Mouse (Mus musculus) intestine, embryonic 16.5 days (tissue): ENCODE measurements around the gene Tssk2. TPM values are rescaled to one million over a fixed set of nuclear protein-coding genes. Genes with fewer than 3 reads are reported as not detected.
A peak's percentile ranks its signal among the peaks of the same experiment; 100 is the strongest.

Experiments
- ATAC-seq: fragments of 200-750 bp; cut with Nextera tagmentation; 2 replicates; pipeline ENCODE4 v1.8.0; 2017; ENCODE audit warnings: moderate TSS enrichment, moderate library complexity
- H3K27ac ChIP-seq: fragments of 300-500 bp; sonication (generic); 2 replicates; pipeline ENCODE4 v1.5.1; 2014; ENCODE audit warnings: mild to moderate bottlenecking, low read length
- H3K27me3 ChIP-seq: fragments of 300-500 bp; sonication (generic); replicated peaks from 2 replicates; pipeline ENCODE4 v1.6.1; 2014; ENCODE audit warnings: low read length, control low read depth, mixed read lengths; ENCODE audit not compliant: control insufficient read depth, insufficient read depth
- H3K36me3 ChIP-seq: fragments of 300-500 bp; sonication (generic); 2 replicates; pipeline ENCODE4 v1.6.1; 2014; ENCODE audit warnings: low read length, control low read depth; ENCODE audit not compliant: control insufficient read depth, insufficient read depth
- H3K4me1 ChIP-seq: fragments of 300-500 bp; sonication (generic); 2 replicates; pipeline ENCODE4 v1.6.1; 2014; ENCODE audit warnings: low read length, control low read depth, mixed read lengths; ENCODE audit not compliant: control insufficient read depth, insufficient read depth
- H3K4me2 ChIP-seq: fragments of 300-500 bp; sonication (generic); 2 replicates; pipeline ENCODE4 v1.6.1; 2014; ENCODE audit warnings: low read depth, low read length, control low read depth
- H3K4me3 ChIP-seq: fragments of 300-500 bp; sonication (generic); 2 replicates; pipeline ENCODE4 v1.5.1; 2014; ENCODE audit warnings: mild to moderate bottlenecking, low read length
- H3K9ac ChIP-seq: fragments of 300-500 bp; sonication (generic); 2 replicates; pipeline ENCODE4 v1.6.1; 2014; ENCODE audit warnings: low read depth, low read length
- H3K9me3 ChIP-seq: fragments of 300-500 bp; sonication (generic); 2 replicates; pipeline ENCODE4 v1.6.1; 2016; ENCODE audit warnings: low read length, control low read depth; ENCODE audit not compliant: control insufficient read depth
- WGBS: fragments of 180-500 bp; shearing (Covaris S2); extraction: QIAGEN DNeasy Blood & Tissue Kit; methylation state at CpG from one replicate; pipeline ENCODE4 v1.1.7; 2014; 5-methylcytosine and 5-hydroxymethylcytosine counted together
- polyA plus RNA-seq: library from polyadenylated mRNA; unstranded; fragments of >200 nt; fragmentation: Nextera tagmentation; extraction: Ambion mirVana; gene quantifications from 2 replicates; pipeline ENCODE4 v1.2.1, GENCODE M21; 2015

The Tssk2 gene
- polyA plus RNA-seq, 1 experiment from 2014 or later, result not detected

DNA sequence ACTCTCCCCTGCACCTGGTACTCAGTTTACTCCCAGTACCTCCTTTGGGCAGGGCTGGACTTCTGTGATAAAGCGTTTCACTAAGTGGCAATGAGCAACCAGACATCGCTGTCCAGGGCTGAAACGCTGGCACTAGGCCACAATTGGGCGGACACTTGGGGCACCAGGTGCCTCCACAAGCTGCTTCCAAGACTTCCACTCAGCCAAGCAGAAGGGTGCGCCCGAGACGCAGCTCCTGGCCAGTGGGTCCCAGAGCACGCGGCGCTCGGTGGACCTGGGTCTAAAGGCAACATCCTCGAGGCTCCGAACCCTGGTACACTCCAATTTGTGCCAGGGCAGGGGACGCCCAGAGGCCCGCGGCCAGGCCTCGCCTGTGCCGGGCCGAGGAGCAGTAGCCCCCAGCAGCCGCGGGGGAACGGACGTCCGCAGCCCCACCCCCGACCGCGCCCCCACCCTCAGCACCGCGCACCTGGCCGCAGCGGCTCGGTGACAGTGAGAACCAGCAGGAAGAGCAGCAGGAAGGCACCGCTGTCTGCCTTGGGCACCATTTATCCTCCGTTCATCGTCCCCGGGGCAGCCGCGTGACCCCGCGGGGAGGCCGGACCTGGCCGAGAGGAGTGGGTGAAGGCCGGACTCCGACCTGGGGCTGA, 7.4 kb upstream of the Tssk2 start:
- peak overlapping the region; percentile 95 for H3K27ac ChIP-seq
- no peaks in the 10 kb centered on the region for H3K36me3 ChIP-seq
- peaks cover 16% of the 10 kb centered on the region for H3K4me1 ChIP-seq
- peak overlapping the region; percentile 97 for H3K4me3 ChIP-seq
- under 1% methylated on average over 44 of the region's 44 CpGs for WGBS
- H3K9me3 ChIP-seq, result no peaks in the 10 kb centered on the region
- H3K9ac ChIP-seq, result peak overlapping the region; percentile 99
- no peaks in the 10 kb centered on the region for H3K27me3 ChIP-seq
- peak; percentile 76 for ATAC-seq
- peak overlapping the region; percentile 89 for H3K4me2 ChIP-seq

DNA sequence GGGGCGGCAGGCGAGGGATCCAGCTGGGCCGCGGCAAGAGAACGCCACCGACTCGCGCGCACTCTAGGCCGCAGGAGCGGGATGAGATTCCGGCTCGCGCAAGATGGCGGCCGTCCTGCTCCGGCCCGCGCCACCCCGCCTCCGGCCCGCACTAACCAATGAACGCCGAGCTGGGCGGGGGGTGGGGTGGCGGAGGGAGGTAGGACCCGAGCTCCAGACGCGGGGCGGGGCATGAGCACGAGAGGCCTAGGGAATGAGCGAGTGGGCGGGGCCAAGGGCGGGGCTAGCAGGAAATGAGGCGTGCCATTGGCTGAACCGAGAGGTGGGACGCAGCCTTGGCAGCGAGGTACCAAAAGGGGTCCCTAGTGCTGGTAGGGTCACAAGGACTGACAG, 6.9 kb upstream of the Tssk2 start, which contains the start of gene Gm20518:
Gene Gm20518 (minus strand): TSS at position 105 of the 393 bp plus-strand sequence.
- ATAC-seq, result peak; percentile 98
- peak within 1 kb of the TSS; percentile 89 for H3K4me2 ChIP-seq
- no peaks in the 10 kb centered on the region for H3K36me3 ChIP-seq
- H3K27ac ChIP-seq, result peak within 1 kb of the TSS; percentile 95
- no peaks in the 10 kb centered on the region for H3K27me3 ChIP-seq
- peak within 1 kb of the TSS; percentile 97 for H3K4me3 ChIP-seq
- peaks cover 16% of the 10 kb centered on the region for H3K4me1 ChIP-seq
- 1% methylated on average over 37 of the region's 38 CpGs for WGBS
- peak within 1 kb of the TSS; percentile 99 for H3K9ac ChIP-seq
- no peaks in the 10 kb centered on the region for H3K9me3 ChIP-seq

DNA sequence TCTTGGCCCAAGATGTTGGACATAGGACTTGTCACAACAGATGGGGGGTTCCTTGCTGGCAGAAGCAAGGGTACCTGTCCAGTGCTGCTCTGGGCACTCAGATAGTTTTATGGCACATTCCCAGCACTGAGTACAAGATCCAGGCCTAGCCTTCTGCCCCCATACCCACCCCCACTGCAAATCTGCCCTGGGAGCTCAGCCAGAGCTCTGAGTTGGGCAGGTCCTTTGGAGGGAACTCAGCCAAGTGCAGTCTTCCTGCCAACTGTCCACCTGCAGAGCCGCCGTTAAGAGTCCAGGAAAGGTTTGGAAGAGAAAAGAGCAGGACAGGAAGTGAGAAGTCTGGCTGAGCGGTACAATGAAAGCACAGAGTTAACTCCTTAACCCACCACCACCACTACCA, 5.8 kb upstream of the Tssk2 start:
- no peak overlapping the region for H3K4me2 ChIP-seq
- no peak overlapping the region for H3K4me3 ChIP-seq
- no peaks in the 10 kb centered on the region for H3K27me3 ChIP-seq
- no peaks in the 10 kb centered on the region for H3K36me3 ChIP-seq
- H3K27ac ChIP-seq, result no peak overlapping the region
- no peak overlapping the region for H3K9ac ChIP-seq
- no peak for ATAC-seq
- H3K9me3 ChIP-seq, result no peaks in the 10 kb centered on the region
- H3K4me1 ChIP-seq, result peaks cover 16% of the 10 kb centered on the region
- 60% methylated on average over 3 of the region's 3 CpGs for WGBS

DNA sequence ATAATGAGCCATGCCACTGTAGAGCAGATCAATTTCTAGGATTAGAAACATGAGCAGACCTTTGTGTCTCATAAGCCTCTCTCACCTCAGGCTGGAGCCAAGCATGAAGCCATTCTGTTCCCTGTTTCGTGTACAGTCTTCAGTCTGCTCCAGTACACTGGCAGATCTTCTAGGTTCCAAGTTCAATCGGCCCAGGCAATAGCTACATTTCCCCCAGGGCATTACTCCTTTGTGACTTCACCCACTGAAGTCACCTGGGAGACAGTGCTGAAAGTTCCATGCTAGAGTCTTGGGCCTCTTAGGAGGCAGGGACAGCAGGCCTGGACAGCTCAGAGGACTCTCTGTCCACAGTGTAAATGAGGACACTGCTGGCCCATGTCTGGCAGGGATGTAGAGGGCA, 4.5 kb upstream of the Tssk2 start, which contains the start of gene Tssk1:
Gene Tssk1 (plus strand): TSS at position 301 of the 400 bp plus-strand sequence.
- H3K4me1 ChIP-seq, result peaks cover 16% of the 10 kb centered on the region
- H3K36me3 ChIP-seq, result no peaks in the 10 kb centered on the region
- H3K4me3 ChIP-seq, result no peak within 1 kb of the TSS
- no peak within 1 kb of the TSS for H3K4me2 ChIP-seq
- 88% methylated on average over 2 of the region's 2 CpGs for WGBS
- no peaks in the 10 kb centered on the region for H3K9me3 ChIP-seq
- no peaks in the 10 kb centered on the region for H3K27me3 ChIP-seq
- no peak for ATAC-seq
- no peak within 1 kb of the TSS for H3K27ac ChIP-seq
- no peak within 1 kb of the TSS for H3K9ac ChIP-seq

DNA sequence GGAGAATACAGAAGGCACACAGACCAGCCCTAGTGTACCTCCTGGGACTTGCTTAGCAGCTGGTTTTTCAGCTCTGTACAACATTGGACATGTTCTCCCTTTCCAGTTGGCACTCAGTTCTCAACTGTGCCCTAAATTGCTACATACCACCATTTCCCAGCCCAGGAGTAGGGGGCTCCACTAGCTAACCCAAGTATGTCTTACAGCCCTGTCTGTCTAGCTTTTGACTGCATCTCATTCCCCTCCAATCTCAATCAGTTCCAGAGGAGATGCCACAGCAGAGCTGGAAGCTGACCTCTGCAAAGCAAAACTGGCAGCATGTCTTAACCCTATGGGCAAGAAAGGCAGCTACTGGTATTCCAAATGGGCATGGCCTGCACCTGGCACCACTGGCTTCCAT, 2.3 kb upstream of the Tssk2 start:
- peaks cover 9% of the 10 kb centered on the region; the same call in 1 of the 2 replicates for H3K36me3 ChIP-seq
- peaks cover 4% of the 10 kb centered on the region; the same call in 1 of the 2 replicates for H3K4me1 ChIP-seq
- H3K9ac ChIP-seq, result no peak overlapping the region
- ATAC-seq, result no peak
- H3K4me3 ChIP-seq, result no peak overlapping the region
- H3K27ac ChIP-seq, result no peak overlapping the region
- H3K9me3 ChIP-seq, result no peaks in the 10 kb centered on the region
- H3K4me2 ChIP-seq, result no peak overlapping the region
- H3K27me3 ChIP-seq, result no peaks in the 10 kb centered on the region

DNA sequence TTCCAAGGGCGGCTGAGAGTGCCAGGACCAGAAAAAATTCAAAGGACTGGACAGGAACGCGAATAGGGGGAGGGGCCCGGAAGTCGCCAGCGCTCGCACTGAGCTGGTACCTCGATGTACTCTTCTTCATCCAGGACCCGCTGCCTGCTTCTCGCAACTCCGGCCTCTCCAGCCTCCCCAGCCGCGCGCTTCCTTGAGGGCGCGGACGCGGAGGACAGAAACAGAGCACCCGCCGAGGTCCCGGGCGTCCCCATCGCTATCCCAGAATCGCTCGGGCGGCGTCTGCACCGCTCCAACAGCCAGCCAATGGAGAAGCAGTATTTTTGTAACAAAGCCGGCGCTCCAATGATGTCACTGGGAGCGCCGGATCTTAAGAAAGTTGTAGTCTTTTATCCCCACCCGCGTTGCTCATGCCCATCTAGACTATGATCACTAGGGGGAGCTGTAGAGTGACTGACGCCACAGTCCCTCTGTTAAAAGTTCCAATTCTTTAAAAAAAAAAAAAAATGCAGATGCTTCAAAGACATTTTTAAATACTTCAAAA, 12.7 kb downstream of the Tssk2 start, which contains the start of gene Ess2:
Gene Ess2 (minus strand): TSS at position 297 of the 544 bp plus-strand sequence.
- H3K9me3 ChIP-seq, result no peaks in the 10 kb centered on the region
- WGBS, result under 1% methylated on average over 35 of the region's 35 CpGs
- peaks cover 45% of the 10 kb centered on the region for H3K27me3 ChIP-seq
- peak; percentile 95 for ATAC-seq
- H3K36me3 ChIP-seq, result peaks cover 6% of the 10 kb centered on the region
- H3K9ac ChIP-seq, result peak within 1 kb of the TSS; percentile 74
- H3K4me2 ChIP-seq, result peak within 1 kb of the TSS; percentile 68
- H3K4me1 ChIP-seq, result peaks cover 14% of the 10 kb centered on the region
- H3K4me3 ChIP-seq, result peak within 1 kb of the TSS; percentile 70
- H3K27ac ChIP-seq, result peak within 1 kb of the TSS; percentile 24; the same call in 1 of the 2 replicates

DNA sequence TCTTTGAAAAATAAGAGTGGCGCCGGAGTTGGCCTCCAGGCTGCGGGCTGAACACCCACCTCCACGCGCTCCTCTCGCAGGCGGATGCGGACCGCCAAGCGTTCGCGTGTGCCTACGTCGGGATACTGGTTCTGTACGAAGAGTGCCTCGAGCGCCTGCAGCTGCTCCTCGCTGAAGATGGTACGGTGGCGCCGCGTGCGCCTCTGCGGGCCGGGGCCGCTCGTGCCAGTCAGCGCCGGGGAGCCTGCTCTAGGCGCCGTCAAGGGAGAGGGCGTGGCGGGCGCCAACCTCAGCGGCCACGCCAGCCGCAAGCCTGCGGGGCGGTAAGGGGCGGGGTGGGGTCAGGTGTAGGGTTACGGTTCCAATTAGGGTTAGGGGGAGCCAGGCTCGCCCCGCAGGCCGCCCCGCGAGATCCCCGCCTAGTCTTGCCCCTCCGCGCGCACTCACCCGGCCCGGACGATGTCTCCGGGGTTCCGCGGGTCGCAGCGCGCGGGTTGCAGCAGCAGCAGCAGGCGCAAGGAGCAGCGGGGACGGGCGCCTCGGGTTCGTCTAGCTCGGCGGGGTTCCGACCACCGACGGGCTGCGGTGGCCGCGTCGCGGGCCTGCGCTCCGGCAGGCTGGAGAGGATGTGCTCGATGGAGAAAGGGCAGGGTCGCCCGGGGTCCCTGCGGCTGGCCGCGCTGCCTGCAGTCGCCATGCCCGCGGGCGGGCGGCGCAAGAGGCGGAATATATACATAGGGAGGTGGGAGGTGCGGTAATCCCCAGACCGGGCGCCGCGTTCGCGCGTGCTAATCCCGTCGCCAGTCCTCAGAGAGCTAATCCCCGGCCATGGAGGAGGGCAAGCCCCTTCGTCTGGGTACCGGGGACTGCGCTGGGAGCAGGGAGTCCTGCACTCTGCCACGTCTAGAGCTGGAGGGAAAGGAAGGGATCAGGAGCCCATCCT, 16.1 kb downstream of the Tssk2 start, which contains the start of gene Gsc2:
Gene Gsc2 (minus strand): TSS at position 753 of the 943 bp plus-strand sequence.
- no peaks in the 10 kb centered on the region for H3K9me3 ChIP-seq
- H3K9ac ChIP-seq, result peak within 1 kb of the TSS; percentile 41
- H3K27me3 ChIP-seq, result peaks cover 58% of the 10 kb centered on the region
- H3K27ac ChIP-seq, result no peak within 1 kb of the TSS
- no peaks in the 10 kb centered on the region for H3K36me3 ChIP-seq
- H3K4me3 ChIP-seq, result peak within 1 kb of the TSS; percentile 50
- peak within 1 kb of the TSS; percentile 86 for H3K4me2 ChIP-seq
- H3K4me1 ChIP-seq, result peaks cover 14% of the 10 kb centered on the region
- peak; percentile 30 for ATAC-seq
- WGBS, result under 1% methylated on average over 103 of the region's 106 CpGs

DNA sequence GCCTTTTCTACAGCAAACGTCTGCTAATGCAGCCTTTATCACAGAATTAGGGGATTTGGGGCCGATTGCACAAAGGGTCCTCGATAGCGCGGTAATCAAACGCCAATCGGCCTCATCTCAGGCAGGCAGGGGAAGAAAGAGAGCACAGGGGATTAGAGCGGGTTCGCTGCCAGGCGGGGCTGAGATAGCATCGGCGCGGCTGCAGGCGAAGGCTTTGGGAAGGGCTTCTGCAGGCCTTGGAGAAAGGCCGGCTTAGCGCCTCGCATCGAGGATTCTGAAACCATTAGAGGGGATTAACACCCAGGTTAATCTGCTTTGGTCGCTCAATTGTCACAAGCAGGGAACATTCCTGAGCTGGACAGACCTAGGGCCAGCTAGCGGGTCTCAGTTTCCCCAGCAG, 22.1 kb downstream of the Tssk2 start:
- peak overlapping the region; percentile 83 for H3K9ac ChIP-seq
- WGBS, result 18% methylated on average over 20 of the region's 20 CpGs

More for the DNA sequence above, 22.1 kb downstream of the Tssk2 start:
- ATAC-seq, result no peak
- H3K4me3 ChIP-seq, result no peak overlapping the region
- H3K9me3 ChIP-seq, result no peaks in the 10 kb centered on the region
- H3K27me3 ChIP-seq, result peaks cover 25% of the 10 kb centered on the region
- H3K36me3 ChIP-seq, result no peaks in the 10 kb centered on the region
- H3K27ac ChIP-seq, result no peak overlapping the region
- H3K4me2 ChIP-seq, result peak overlapping the region; percentile 95; the same call in 1 of the 2 replicates
- peaks cover 18% of the 10 kb centered on the region for H3K4me1 ChIP-seq
